13 mouse cellular contexts compared by ENCODE assay signal in genomic region chr10:106122952-106123351, GRCm38 (mm10).
DNase-seq lines count a peak whose midpoint lies in the region; ATAC-seq and TF ChIP-seq lines count a peak whose summit lies in the region.
"Had no signal": no experiment of that assay in that cellular context is flagged by ENCODE, and none has a peak within 500 bp of the region (broad histone marks: within the 10 kb centered on the region; RNA-seq: fewer than 3 reads in every experiment).

No protein-coding gene starts in this region.

- no peak overlapping the region for H3K4me3 ChIP-seq in gastrocnemius, adult 2 months
- H3K4me3 ChIP-seq: hindbrain, embryonic 15.5 days; liver, embryonic 13.5 days had no signal

- no peak overlapping the region for H3K27ac ChIP-seq in gastrocnemius, adult 2 months
- H3K27ac ChIP-seq: hindbrain, embryonic 15.5 days; liver, embryonic 13.5 days had no signal

- peak; percentile 20 for DNase-seq in gastrocnemius, adult 2 months
- no peak for DNase-seq in gastrocnemius, postnatal 4 days (ENCODE audit: low spot score in 2 of 2)
- peak; percentile 13 to 38 for DNase-seq in left cerebral cortex, adult 18-20 months (ENCODE audit: low spot score in 2 of 2)
- no peak for DNase-seq in left cerebral cortex, adult 11 months (ENCODE audit: low spot score)
- peak; percentile 21 to 33 for DNase-seq in layer of hippocampus, postnatal 14 days (ENCODE audit: low spot score in 2 of 2)
- peak; percentile 4 for DNase-seq in right cerebral cortex, postnatal 4 days
- no peak for DNase-seq in B cell, adult 2 months
- DNase-seq: liver, embryonic 13.5 days; lung, postnatal 10 days; thymus, adult 2 months had no signal

- TF ChIP-seq CTCF in gastrocnemius, adult 2 months (IDR thresholded peaks at IDR 0.05) = no peak

- intact Hi-C loops in gastrocnemius, adult 2 months (cut with DNase I) = no loop called here

- ATAC-seq in erythroid progenitor cell, adult 5-6 weeks (replicated peaks; ENCODE audit: low FRiP score, poor library complexity, severe bottlenecking) = no peak
- ATAC-seq: Patski had no signal

Comparison
In these comparisons a context has a peak if more than half of its experiments do, and no peak if none do; other contexts are left out.
1. DNase-seq: peak in gastrocnemius, adult 2 months (single experiment), left cerebral cortex, adult 18-20 months (2 of 2), layer of hippocampus, postnatal 14 days (2 of 2) and right cerebral cortex, postnatal 4 days (single experiment); none in gastrocnemius, postnatal 4 days (0 of 2), left cerebral cortex, adult 11 months (single experiment) and B cell, adult 2 months (0 of 2).